ENCODE assay signal across 21 mouse cellular contexts in genomic region chr7:134667271-134667702, GRCm38 (mm10). TPM values are rescaled to one million over a fixed set of nuclear protein-coding genes. Genes with fewer than 3 reads are reported as not detected.
DNase-seq lines count a peak whose midpoint lies in the region; ATAC-seq and TF ChIP-seq lines count a peak whose summit lies in the region.
"Had no signal": no experiment of that assay in that cellular context is flagged by ENCODE, and none has a peak within 500 bp of the region (broad histone marks: within the 10 kb centered on the region; RNA-seq: fewer than 3 reads in every experiment).

No protein-coding gene starts in this region.

- TF ChIP-seq POLR2A in liver, adult 2 months (IDR thresholded peaks at IDR 0.05; ENCODE audit: extremely low read depth, insufficient read depth, low read length) = no peak

- no peaks in the 10 kb centered on the region for H3K36me3 ChIP-seq in liver, adult 2 months (ENCODE audit: control insufficient read depth, insufficient read depth, low read length)
- H3K36me3 ChIP-seq in liver, embryonic 12.5 days = no peaks in the 10 kb centered on the region
- H3K36me3 ChIP-seq in hindbrain, embryonic 11.5 days (ENCODE audit: control insufficient read depth, insufficient read depth, low read length) = no peaks in the 10 kb centered on the region
- no peaks in the 10 kb centered on the region for H3K36me3 ChIP-seq in heart, embryonic 11.5 days (ENCODE audit: control insufficient read depth, insufficient read depth, low read length)
- H3K36me3 ChIP-seq: hindbrain, embryonic 12.5 days; limb, embryonic 10.5 days; stomach, embryonic 15.5 days had no signal

- peak; percentile 78 to 84 for DNase-seq in cerebellum, postnatal 14 days
- DNase-seq in cerebellum, adult 11-12 months = no peak
- peak; percentile 69 for DNase-seq in liver, adult 2 months (ENCODE audit: extremely low read depth, low read depth, low spot score)
- DNase-seq in adrenal gland, adult 8-10 months = peak; percentile 88
- DNase-seq in hindbrain, embryonic 11.5 days (ENCODE audit: low spot score) = no peak
- no peak for DNase-seq in heart, postnatal 4 days
- DNase-seq: B cell, adult 2 months; cerebellum, adult 18-20 months; heart, adult 2 months; kidney, adult 2 months; kidney, postnatal 25 days; lung, adult 2 months; thymus, adult 18-20 months had no signal

- H3K4me1 ChIP-seq in liver, adult 2 months (ENCODE audit: control insufficient read depth, insufficient read depth, low read length) = peaks cover 5% of the 10 kb centered on the region
- H3K4me1 ChIP-seq in liver, embryonic 12.5 days = 0 out of 2 replicates have a peak, but pooled peaks cover 8% of the 10 kb centered on the region
- peaks cover 8% of the 10 kb centered on the region for H3K4me1 ChIP-seq in hindbrain, embryonic 11.5 days (replicated peaks; ENCODE audit: control insufficient read depth, insufficient read depth, low read length)
- H3K4me1 ChIP-seq in heart, embryonic 11.5 days (ENCODE audit: control insufficient read depth, insufficient read depth, low read length) = peaks cover 15% of the 10 kb centered on the region

- H3K4me3 ChIP-seq in liver, adult 2 months (ENCODE audit: insufficient read depth, low read depth, low read length) = no peak overlapping the region
- H3K4me3 ChIP-seq in liver, embryonic 12.5 days = no peak overlapping the region
- H3K4me3 ChIP-seq in hindbrain, embryonic 11.5 days (ENCODE audit: low read depth, low read length) = no peak overlapping the region
- H3K4me3 ChIP-seq in heart, embryonic 11.5 days (ENCODE audit: low read depth, low read length) = no peak overlapping the region
- H3K4me3 ChIP-seq: heart, adult 2 months; hindbrain, embryonic 12.5 days; limb, embryonic 10.5 days; stomach, embryonic 15.5 days had no signal

- peaks cover 12% of the 10 kb centered on the region; the same call in 1 of the 2 replicates for H3K79me2 ChIP-seq in liver, adult 2 months (ENCODE audit: control insufficient read depth, insufficient read depth, low read length)

- no peaks in the 10 kb centered on the region for H3K27me3 ChIP-seq in liver, adult 2 months (ENCODE audit: control insufficient read depth, insufficient read depth, low read length)
- peaks cover 40% of the 10 kb centered on the region for H3K27me3 ChIP-seq in liver, embryonic 12.5 days (replicated peaks)
- H3K27me3 ChIP-seq in hindbrain, embryonic 11.5 days (ENCODE audit: control insufficient read depth, insufficient read depth, low read length) = peaks cover 4% of the 10 kb centered on the region; the same call in 1 of the 2 replicates
- peaks cover 3% of the 10 kb centered on the region; the same call in 1 of the 2 replicates for H3K27me3 ChIP-seq in heart, embryonic 11.5 days (ENCODE audit: control insufficient read depth, insufficient read depth, low read length)
- H3K27me3 ChIP-seq: stomach, embryonic 15.5 days had no signal

- no peaks in the 10 kb centered on the region for H3K9me3 ChIP-seq in liver, embryonic 12.5 days (replicated peaks)
- H3K9me3 ChIP-seq in hindbrain, embryonic 11.5 days (ENCODE audit: control insufficient read depth, low read length) = no peaks in the 10 kb centered on the region
- H3K9me3 ChIP-seq in heart, embryonic 11.5 days (replicated peaks; ENCODE audit: control insufficient read depth, low read length) = no peaks in the 10 kb centered on the region
- H3K9me3 ChIP-seq: hindbrain, embryonic 12.5 days; limb, embryonic 10.5 days; stomach, embryonic 15.5 days had no signal

- 55% methylated on average over 4 of the region's 4 CpGs for WGBS in liver, adult 2 months
- 55% methylated on average over 4 of the region's 4 CpGs for WGBS in liver, embryonic 12.5 days (ENCODE audit: insufficient replicate concordance)
- WGBS in hindbrain, embryonic 11.5 days = 86% methylated on average over 4 of the region's 4 CpGs
- WGBS in heart, embryonic 11.5 days (ENCODE audit: insufficient replicate concordance) = 82% methylated on average over 4 of the region's 4 CpGs

- TF ChIP-seq CTCF in liver, adult 2 months (IDR thresholded peaks at IDR 0.05; ENCODE audit: low read depth, low read length) = no peak

- no peak overlapping the region for H3K27ac ChIP-seq in liver, adult 2 months (replicated peaks; ENCODE audit: insufficient read depth, low read depth, low read length)
- H3K27ac ChIP-seq in liver, embryonic 12.5 days = no peak overlapping the region
- no peak overlapping the region for H3K27ac ChIP-seq in hindbrain, embryonic 11.5 days (ENCODE audit: low read depth, low read length)
- H3K27ac ChIP-seq in heart, embryonic 11.5 days (ENCODE audit: low read depth, low read length) = no peak overlapping the region
- H3K27ac ChIP-seq: heart, adult 2 months; hindbrain, embryonic 12.5 days; limb, embryonic 10.5 days; stomach, embryonic 15.5 days had no signal

- no peak overlapping the region for H3K9ac ChIP-seq in liver, adult 2 months (ENCODE audit: low read depth, low read length)
- no peak overlapping the region for H3K9ac ChIP-seq in liver, embryonic 12.5 days
- no peak overlapping the region for H3K9ac ChIP-seq in hindbrain, embryonic 11.5 days (ENCODE audit: low read depth, low read length)
- no peak overlapping the region for H3K9ac ChIP-seq in heart, embryonic 11.5 days (ENCODE audit: low read depth, low read length)
- H3K9ac ChIP-seq: hindbrain, embryonic 12.5 days; stomach, embryonic 15.5 days had no signal

- no peak overlapping the region for H3K4me2 ChIP-seq in liver, embryonic 12.5 days
- no peak overlapping the region for H3K4me2 ChIP-seq in hindbrain, embryonic 11.5 days (replicated peaks; ENCODE audit: low read depth, low read length)
- H3K4me2 ChIP-seq in heart, embryonic 11.5 days = no peak overlapping the region
- H3K4me2 ChIP-seq: hindbrain, embryonic 12.5 days; liver, embryonic 11.5 days; stomach, embryonic 15.5 days had no signal

- no peak for ATAC-seq in liver, embryonic 12.5 days
- no peak for ATAC-seq in hindbrain, embryonic 11.5 days (ENCODE audit: low FRiP score)
- no peak for ATAC-seq in heart, embryonic 11.5 days (replicated peaks; ENCODE audit: insufficient number of reproducible peaks, low FRiP score, low TSS enrichment)
- ATAC-seq: activated CD4-positive, CD25-positive, alpha-beta regulatory T cell, adult 4 months; inflammation-experienced regulatory T-cells, adult 6 months had no signal

RNA-seq across cellular contexts. Expression of gene Dock1, which starts 3.2 kb away (rescaled TPM):
- total RNA-seq in liver, adult 2 months (2014; rRNA removed) = 17.0 and 19.5 TPM in 2 replicates
- polyA plus RNA-seq in liver, adult 2 months (2012; rRNA removed) = 2.4 and 2.6 TPM in 2 replicates
- 6.4 and 8.0 TPM in 2 replicates for polyA plus RNA-seq in liver, embryonic 12.5 days (2016; fragmentation: Nextera tagmentation; extraction: Ambion mirVana)
- total RNA-seq in adrenal gland, adult 8-10 months (2022) = 100 to 1,000 TPM; 156 to 259 (median 216) TPM
- 22.3 and 25.0 TPM in 2 replicates for polyA plus RNA-seq in hindbrain, embryonic 11.5 days (2014; fragmentation: Nextera tagmentation; extraction: Ambion mirVana)
- 26.0 and 28.1 TPM in 2 replicates for polyA plus RNA-seq in heart, embryonic 11.5 days (2014; fragmentation: Nextera tagmentation; extraction: Ambion mirVana)
- total RNA-seq in heart, postnatal 4 days (2021) = 10 to 100 TPM; 53.7 to 56.5 TPM

Comparison
In these comparisons a context has a peak if more than half of its experiments do, and no peak if none do; other contexts are left out.
1. DNase-seq: peak in cerebellum, postnatal 14 days (2 of 2), liver, adult 2 months (single experiment) and adrenal gland, adult 8-10 months (single experiment); none in cerebellum, adult 11-12 months (single experiment), hindbrain, embryonic 11.5 days (single experiment) and heart, postnatal 4 days (single experiment).